Mouse (Mus musculus): ENCODE results near the gene Timp4.

DNA sequence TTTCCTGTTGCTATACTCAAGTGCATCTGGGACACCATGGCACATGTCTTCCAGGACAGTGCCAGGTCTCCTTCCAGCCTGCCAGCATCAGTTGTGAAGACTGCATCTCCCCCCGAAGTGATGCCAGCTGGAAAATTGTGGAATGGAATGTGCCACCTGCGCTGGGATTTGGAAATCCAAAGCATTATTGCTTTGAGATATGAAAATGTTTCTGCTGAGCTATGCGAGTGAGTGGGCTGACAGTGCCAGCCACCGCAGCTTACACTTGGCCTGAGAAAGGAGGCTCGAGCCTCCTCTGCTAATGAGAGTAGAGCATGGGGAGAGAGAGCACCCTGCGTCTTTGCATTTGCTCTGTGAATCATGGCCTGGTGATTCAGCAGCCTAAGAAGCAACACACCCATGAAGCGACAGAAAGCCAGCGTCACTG is 30.8 kb downstream of the Timp4 start:
- TF ChIP-seq POLR2A (IDR thresholded peaks at IDR 0.05; ENCODE audit: extremely low read depth, insufficient read depth, low read length) = no peak
- no peak for TF ChIP-seq CTCF (IDR thresholded peaks at IDR 0.05; ENCODE audit: low read depth, low read length)

Data from liver, adult 2 months (tissue).